Mouse (Mus musculus): ENCODE measurements around the gene Kcnq1.

- no peak for TF ChIP-seq GATA1 (IDR thresholded peaks at IDR 0.05; ENCODE audit: low read length)
- no peak for TF ChIP-seq TAL1 (IDR thresholded peaks at IDR 0.05; ENCODE audit: low read length)
Measured at GRCm38 (mm10) chr7:143329110-143329810, 223.1 kb downstream of the Kcnq1 start.
